Mouse (Mus musculus) megakaryocyte, embryonic 14.5 days (primary cell): ENCODE results near the gene Bcl2.

Source experiments
- FLI1 ChIP-seq: IDR thresholded peaks from 2 replicates; pipeline ENCODE4 v1.6.1; 2012; ENCODE audit warnings: low read length, inconsistent platforms, mixed read lengths
- GATA1 ChIP-seq: IDR thresholded peaks from 3 replicates; pipeline ENCODE4 v1.6.1; 2012; ENCODE audit warnings: mixed read lengths, low read length, inconsistent platforms, borderline replicate concordance

DNA sequence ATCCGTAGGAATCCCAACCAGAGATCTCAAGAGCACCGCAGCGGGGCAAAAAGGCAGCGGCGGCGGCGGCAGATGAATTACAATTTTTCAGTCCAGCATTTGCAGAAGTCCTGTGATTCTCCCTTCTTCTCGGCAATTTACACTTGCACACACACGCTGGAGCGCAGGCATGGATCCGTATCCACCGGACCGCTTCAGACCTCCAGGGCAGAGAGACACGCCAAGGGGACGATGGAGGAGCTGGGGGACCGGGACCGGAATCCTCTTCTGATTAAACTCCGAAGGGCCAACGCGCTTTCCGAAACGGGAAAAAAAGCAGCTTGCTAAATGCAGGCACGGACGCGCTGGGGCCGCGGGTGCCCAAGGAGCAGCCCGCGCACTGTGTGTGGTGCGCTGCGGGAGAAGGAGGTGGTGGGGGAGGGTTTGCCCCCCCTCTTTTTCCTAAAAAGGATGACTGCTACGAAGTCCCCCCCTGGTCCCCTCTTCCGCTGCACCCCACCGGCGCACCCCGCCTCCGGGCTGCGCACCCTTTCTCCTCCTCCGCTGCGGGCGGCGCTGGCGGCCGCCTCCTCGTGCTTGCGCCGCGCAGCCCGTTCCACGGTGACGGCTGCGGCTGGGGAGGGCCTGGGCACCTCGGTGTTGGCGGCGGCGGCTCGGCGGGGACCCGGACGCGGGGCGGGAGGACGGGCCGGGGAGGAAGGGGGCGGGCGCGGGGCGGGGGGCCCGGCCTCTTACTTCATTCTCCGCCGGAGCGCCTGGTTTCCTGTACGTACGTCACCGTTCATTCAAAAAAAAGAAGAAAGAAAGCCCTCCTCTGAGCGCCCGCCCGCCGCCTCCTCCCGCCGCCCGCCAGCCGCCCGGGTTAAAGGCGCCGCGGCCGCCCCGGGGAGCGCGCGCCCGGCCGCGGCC is at the start of gene Bcl2:
- TF ChIP-seq FLI1, result no peak
- TF ChIP-seq GATA1, result no peak
